ENCODE assay signal across 7 mouse cellular contexts in the genomic region with DNA sequence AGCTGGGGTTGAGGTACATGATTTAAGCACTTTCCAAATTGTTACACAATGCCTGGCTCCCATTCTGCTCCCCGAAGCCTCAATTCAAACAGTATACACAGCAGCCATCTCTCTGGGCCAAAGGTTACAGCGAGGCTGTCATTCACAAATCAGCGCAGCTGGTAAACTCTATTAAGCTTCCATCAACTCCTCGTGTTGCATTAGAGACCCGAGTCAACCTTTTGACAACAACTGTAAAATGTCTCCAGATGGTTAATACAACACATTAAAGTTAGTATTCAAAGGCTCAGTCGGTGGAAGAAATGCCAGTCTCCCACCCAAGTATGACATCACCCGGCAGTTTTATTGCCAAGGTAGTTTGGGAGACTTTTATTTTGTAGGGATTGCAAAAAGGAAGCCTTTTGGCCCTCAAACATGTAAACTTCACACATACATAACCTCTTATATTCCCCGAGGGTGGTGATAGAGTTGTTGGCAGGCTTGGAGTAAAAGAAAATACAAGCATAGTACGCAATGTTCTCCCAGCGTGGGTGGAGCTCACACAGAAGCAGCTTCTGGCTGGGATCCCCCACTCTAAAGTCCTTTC.
DNase-seq lines count a peak whose midpoint lies in the region; ATAC-seq and TF ChIP-seq lines count a peak whose summit lies in the region.

No protein-coding gene starts in this region.

- no peak for ATAC-seq in liver, embryonic 12.5 days
- ATAC-seq in embryonic facial prominence, embryonic 14.5 days (ENCODE audit: low read depth) = no peak
- ATAC-seq in heart, embryonic 14.5 days (ENCODE audit: insufficient number of reproducible peaks, insufficient read depth, low FRiP score, low read depth) = peak; percentile 39; the same call in 1 of the 2 replicates
- ATAC-seq in lung, embryonic 16.5 days (ENCODE audit: low read depth) = peak; percentile 79
- ATAC-seq in cerebellum, adult (ENCODE audit: insufficient number of reproducible peaks, low FRiP score, low TSS enrichment) = no peak

- no peak overlapping the region for H3K9ac ChIP-seq in liver, adult 2 months (ENCODE audit: low read depth, low read length)
- H3K9ac ChIP-seq in liver, embryonic 12.5 days = no peak overlapping the region
- H3K9ac ChIP-seq in embryonic facial prominence, embryonic 14.5 days (ENCODE audit: low read depth, low read length) = no peak overlapping the region
- no peak overlapping the region for H3K9ac ChIP-seq in heart, embryonic 14.5 days (ENCODE audit: low read length)
- H3K9ac ChIP-seq in lung, embryonic 16.5 days (ENCODE audit: low read length) = no peak overlapping the region

- no peaks in the 10 kb centered on the region for H3K36me3 ChIP-seq in liver, adult 2 months (ENCODE audit: control insufficient read depth, insufficient read depth, low read length)
- no peaks in the 10 kb centered on the region for H3K36me3 ChIP-seq in liver, embryonic 12.5 days
- H3K36me3 ChIP-seq in embryonic facial prominence, embryonic 14.5 days (ENCODE audit: control insufficient read depth, insufficient read depth, low read length) = no peaks in the 10 kb centered on the region
- no peaks in the 10 kb centered on the region for H3K36me3 ChIP-seq in heart, embryonic 14.5 days (ENCODE audit: control insufficient read depth, insufficient read depth, low read length)
- no peaks in the 10 kb centered on the region for H3K36me3 ChIP-seq in lung, embryonic 16.5 days (ENCODE audit: control insufficient read depth, insufficient read depth, low read length)

- H3K4me3 ChIP-seq in liver, adult 2 months (ENCODE audit: insufficient read depth, low read depth, low read length) = peak overlapping the region; percentile 28; the same call in 1 of the 2 replicates
- H3K4me3 ChIP-seq in liver, embryonic 12.5 days = no peak overlapping the region
- H3K4me3 ChIP-seq in embryonic facial prominence, embryonic 14.5 days (ENCODE audit: low read depth, low read length) = no peak overlapping the region
- H3K4me3 ChIP-seq in heart, embryonic 14.5 days (ENCODE audit: control insufficient read depth in 1 of 2, insufficient read depth in 1 of 2, low read depth in 1 of 2, low read length in 2 of 2) = no peak overlapping the region
- no peak overlapping the region for H3K4me3 ChIP-seq in lung, embryonic 16.5 days (ENCODE audit: low read length)

- H3K9me3 ChIP-seq in liver, embryonic 12.5 days (replicated peaks) = no peaks in the 10 kb centered on the region
- H3K9me3 ChIP-seq in embryonic facial prominence, embryonic 14.5 days (ENCODE audit: control insufficient read depth, low read length) = no peaks in the 10 kb centered on the region
- H3K9me3 ChIP-seq in heart, embryonic 14.5 days (ENCODE audit: control insufficient read depth, low read length) = no peaks in the 10 kb centered on the region
- no peaks in the 10 kb centered on the region for H3K9me3 ChIP-seq in lung, embryonic 16.5 days (ENCODE audit: control insufficient read depth, low read length)

- no peaks in the 10 kb centered on the region for H3K27me3 ChIP-seq in liver, adult 2 months (ENCODE audit: control insufficient read depth, insufficient read depth, low read length)
- no peaks in the 10 kb centered on the region for H3K27me3 ChIP-seq in liver, embryonic 12.5 days (replicated peaks)
- no peaks in the 10 kb centered on the region for H3K27me3 ChIP-seq in embryonic facial prominence, embryonic 14.5 days (replicated peaks; ENCODE audit: control insufficient read depth, insufficient read depth, low read length)
- H3K27me3 ChIP-seq in heart, embryonic 14.5 days (ENCODE audit: control insufficient read depth, insufficient read depth, low read length) = no peaks in the 10 kb centered on the region
- H3K27me3 ChIP-seq in lung, embryonic 16.5 days (ENCODE audit: control insufficient read depth, insufficient read depth, low read depth, low read length) = no peaks in the 10 kb centered on the region

- no peak overlapping the region for H3K4me2 ChIP-seq in liver, embryonic 12.5 days
- peak overlapping the region; percentile 20 for H3K4me2 ChIP-seq in embryonic facial prominence, embryonic 14.5 days (ENCODE audit: low read depth, low read length)
- H3K4me2 ChIP-seq in heart, embryonic 14.5 days (ENCODE audit: low read length) = no peak overlapping the region
- H3K4me2 ChIP-seq in lung, embryonic 16.5 days (ENCODE audit: low read depth, low read length) = no peak overlapping the region

- H3K27ac ChIP-seq in liver, adult 2 months (replicated peaks; ENCODE audit: insufficient read depth, low read depth, low read length) = no peak overlapping the region
- no peak overlapping the region for H3K27ac ChIP-seq in liver, embryonic 12.5 days
- H3K27ac ChIP-seq in embryonic facial prominence, embryonic 14.5 days (replicated peaks; ENCODE audit: low read depth, low read length) = no peak overlapping the region; the same call in 1 of the 2 replicates
- H3K27ac ChIP-seq in heart, embryonic 14.5 days (replicated peaks in 1 of 2; ENCODE audit: control insufficient read depth in 1 of 2, insufficient read depth in 1 of 2, low read depth in 2 of 2, low read length in 2 of 2) = peak overlapping the region in 1 of 2 experiments; percentile 16; a peak in 1 of 4 replicates
- no peak overlapping the region for H3K27ac ChIP-seq in lung, embryonic 16.5 days (ENCODE audit: low read length)

- H3K4me1 ChIP-seq in liver, adult 2 months (ENCODE audit: control insufficient read depth, insufficient read depth, low read length) = peaks cover 2% of the 10 kb centered on the region; the same call in 1 of the 2 replicates
- H3K4me1 ChIP-seq in liver, embryonic 12.5 days = no peaks in the 10 kb centered on the region
- H3K4me1 ChIP-seq in embryonic facial prominence, embryonic 14.5 days (ENCODE audit: control insufficient read depth, insufficient read depth, low read length) = peaks cover 34% of the 10 kb centered on the region
- peaks cover 16 to 38% of the 10 kb centered on the region in 2 experiments for H3K4me1 ChIP-seq in heart, embryonic 14.5 days (ENCODE audit: control insufficient read depth in 2 of 2, insufficient read depth in 2 of 2, low read length in 2 of 2)
- 0 out of 2 replicates have a peak, but pooled peaks cover 4% of the 10 kb centered on the region for H3K4me1 ChIP-seq in lung, embryonic 16.5 days (replicated peaks; ENCODE audit: control insufficient read depth, insufficient read depth, low read length)

- DNase-seq in liver, adult 2 months (ENCODE audit: extremely low read depth, low read depth, low spot score) = peak; percentile 93
- DNase-seq in embryonic facial prominence, embryonic 14.5 days (ENCODE audit: low spot score) = peak; percentile 84
- no peak for DNase-seq in T-cell, adult 2 months (ENCODE audit: low spot score)

- WGBS in liver, adult 2 months = 20% methylated on average over 10 of the region's 10 CpGs
- 59% methylated on average over 10 of the region's 10 CpGs for WGBS in liver, embryonic 12.5 days (ENCODE audit: insufficient replicate concordance)
- 26% methylated on average over 10 of the region's 10 CpGs for WGBS in embryonic facial prominence, embryonic 14.5 days
- 52% methylated on average over 10 of the region's 10 CpGs for WGBS in heart, embryonic 14.5 days
- 33% methylated on average over 10 of the region's 10 CpGs for WGBS in lung, embryonic 16.5 days

- no peak for TF ChIP-seq CTCF in liver, adult 2 months (IDR thresholded peaks at IDR 0.05; ENCODE audit: low read depth, low read length)

- H3K79me2 ChIP-seq in liver, adult 2 months (ENCODE audit: control insufficient read depth, insufficient read depth, low read length) = no peaks in the 10 kb centered on the region

- no peak for TF ChIP-seq POLR2A in liver, adult 2 months (IDR thresholded peaks at IDR 0.05; ENCODE audit: extremely low read depth, insufficient read depth, low read length)

Comparison
In these comparisons a context has a peak if more than half of its experiments do, and no peak if none do; other contexts are left out.
1. ATAC-seq: peak in heart, embryonic 14.5 days (single experiment) and lung, embryonic 16.5 days (single experiment); none in liver, embryonic 12.5 days (single experiment), embryonic facial prominence, embryonic 14.5 days (single experiment) and cerebellum, adult (single experiment).